Mouse (Mus musculus): ENCODE results near the gene Tbcel. TPM values are rescaled to one million over a fixed set of nuclear protein-coding genes. Genes with fewer than 3 reads are reported as not detected.

Tbcel gene
- 10 to 100 TPM; 56.8 to 57.7 TPM for total RNA-seq (2021)
- long read RNA-seq, experiment 1, full-length matches to known transcripts: 9 of 17 reads
- long read RNA-seq, experiment 1, partial matches to known transcripts: 0 of 17 reads
- long read RNA-seq, experiment 1, other reads (novel, unspliced or antisense): 8 of 17 reads
- long read RNA-seq, experiment 2, full-length matches to known transcripts: 9 of 21 reads
- long read RNA-seq, experiment 2, partial matches to known transcripts: 1 of 21 reads
- long read RNA-seq, experiment 2, other reads (novel, unspliced or antisense): 11 of 21 reads

DNA sequence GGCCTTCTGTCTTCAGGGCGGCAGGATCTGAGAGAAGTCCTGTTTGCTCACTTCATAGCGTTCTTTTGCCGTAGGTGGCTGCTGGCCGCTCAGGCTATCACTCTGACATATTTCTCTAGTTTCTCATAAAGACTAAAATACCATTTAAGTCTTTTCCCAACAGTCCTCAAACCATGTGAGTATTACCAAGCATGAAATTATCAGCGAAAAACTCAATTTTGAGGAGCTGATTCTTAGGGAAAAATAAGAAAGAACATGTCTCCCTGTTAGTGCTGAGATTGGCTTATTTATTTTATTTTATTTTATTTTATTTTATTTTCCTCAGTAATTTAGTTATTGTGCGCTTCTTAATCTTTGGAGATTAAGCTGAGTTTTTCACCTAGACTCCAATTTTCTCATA lies at the start of gene Tbcel:
Gene Tbcel, minus strand, starts transcription at position 101 of the 400 bp plus-strand sequence.
- DNase-seq (ENCODE audit: low spot score in 2 of 2): no peak

GRCm38 (mm10) chr9:42555186-42555585 lies 47.6 kb upstream of the Tbcel start:
- DNase-seq (ENCODE audit: low spot score in 2 of 2): no peak

DNA sequence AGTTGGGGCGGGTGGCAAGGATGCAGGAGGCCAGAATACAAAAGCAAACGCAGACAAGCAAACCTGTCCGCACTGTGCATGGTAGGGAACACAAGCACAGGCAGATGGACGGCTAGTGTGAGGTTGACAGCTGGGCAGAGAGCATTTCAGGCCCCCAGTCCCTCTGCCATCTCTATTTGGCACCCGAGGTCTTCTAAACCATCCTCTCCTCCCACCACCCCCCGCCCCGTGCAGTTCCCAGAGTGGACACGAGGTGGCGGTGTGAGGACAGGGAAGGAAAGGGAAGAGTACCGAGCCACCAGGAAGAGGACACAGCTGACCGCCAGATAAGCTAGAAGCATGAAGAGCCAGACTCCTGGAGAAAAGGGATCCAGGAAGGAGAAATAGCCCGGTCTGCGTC lies 42.5 kb upstream of the Tbcel start:
- DNase-seq (ENCODE audit: low spot score in 2 of 2): peak; percentile 91 to 92

DNA sequence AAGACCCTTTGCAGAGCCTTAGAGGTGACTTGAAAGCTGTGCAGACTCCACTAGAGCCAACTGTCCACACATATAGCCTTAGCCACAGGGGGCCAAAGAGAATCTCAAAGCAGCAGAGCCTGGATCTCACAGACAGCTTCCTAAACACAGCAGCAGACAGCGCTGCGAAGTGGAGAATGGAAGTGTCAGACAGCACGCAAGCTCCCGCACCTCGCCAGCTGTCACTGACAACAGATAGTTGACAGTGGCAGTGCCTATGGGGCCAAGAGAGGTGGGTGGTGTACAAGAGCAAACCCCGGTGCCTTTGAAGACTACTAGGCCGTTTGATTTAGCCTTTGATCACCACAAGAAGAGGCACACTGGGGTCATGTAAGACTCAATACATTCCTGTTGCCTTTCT lies 41.4 kb upstream of the Tbcel start:
- DNase-seq (ENCODE audit: low spot score in 2 of 2): no peak

DNA sequence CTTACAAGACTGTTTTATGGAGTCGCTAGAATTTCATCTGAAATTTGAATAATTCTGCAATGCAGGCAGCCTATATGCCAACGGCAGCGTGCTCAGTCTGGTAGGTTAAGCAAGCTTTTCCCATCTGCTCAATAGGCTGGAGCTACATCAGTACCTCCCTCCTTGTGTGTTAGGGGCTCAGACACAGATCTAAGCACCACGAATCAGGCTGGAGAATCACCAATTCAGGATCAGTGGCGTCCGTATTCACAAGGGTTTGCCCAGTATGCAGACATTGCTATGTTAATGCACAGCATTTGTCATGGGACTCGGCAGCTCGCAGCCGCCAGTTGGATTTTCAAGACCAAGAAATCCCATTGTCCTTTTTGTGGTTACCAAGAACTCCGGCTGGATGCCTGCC lies 36.9 kb upstream of the Tbcel start:
- peak in 1 of 2 experiments; percentile 33 for DNase-seq (ENCODE audit: low spot score in 2 of 2)

DNA sequence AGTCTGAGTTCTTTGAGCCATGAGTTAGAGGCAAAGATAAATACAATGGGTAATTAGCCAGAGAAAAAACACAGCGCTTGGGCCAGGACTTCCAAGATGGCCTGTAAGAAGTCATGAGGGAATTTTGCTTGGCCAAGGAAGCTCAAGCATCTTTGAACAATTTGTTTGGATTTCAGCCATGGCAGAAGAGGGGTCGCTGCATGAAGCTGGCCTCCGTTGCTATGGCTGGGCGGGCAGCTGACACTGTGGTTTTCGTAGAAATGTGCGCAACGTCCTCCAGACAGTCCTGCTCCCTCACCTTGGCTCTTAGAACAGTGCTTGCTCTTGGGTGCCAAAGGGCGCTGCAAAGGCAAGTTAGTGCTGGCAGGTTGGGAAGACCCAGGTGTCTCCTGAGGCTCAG lies 25.9 kb upstream of the Tbcel start:
- DNase-seq (ENCODE audit: low spot score in 2 of 2): no peak

- DNase-seq (ENCODE audit: low spot score in 2 of 2): no peak
Observed at GRCm38 (mm10) chr9:42533041-42533440, 25.4 kb upstream of the Tbcel start.

DNA sequence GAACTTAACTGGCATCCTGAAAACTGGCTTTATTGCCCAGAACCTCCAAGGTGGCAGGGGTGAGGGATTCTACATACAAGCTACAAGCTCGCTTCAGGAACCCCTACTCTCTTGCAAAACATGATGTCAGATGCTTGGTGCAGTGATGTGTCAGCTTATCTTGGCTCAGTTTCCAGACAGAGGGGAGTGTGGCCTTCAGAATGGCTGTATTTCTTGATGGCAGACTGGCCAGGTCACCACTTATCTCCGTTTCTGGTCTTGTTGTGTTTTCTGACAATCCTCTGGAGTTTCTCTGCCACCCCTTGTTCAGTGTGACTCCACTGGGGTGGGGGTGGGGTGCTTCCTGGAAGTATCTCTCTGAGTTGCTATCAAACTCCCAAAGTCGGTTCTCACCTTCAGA lies 24.3 kb upstream of the Tbcel start:
- DNase-seq (ENCODE audit: low spot score in 2 of 2): no peak

DNA sequence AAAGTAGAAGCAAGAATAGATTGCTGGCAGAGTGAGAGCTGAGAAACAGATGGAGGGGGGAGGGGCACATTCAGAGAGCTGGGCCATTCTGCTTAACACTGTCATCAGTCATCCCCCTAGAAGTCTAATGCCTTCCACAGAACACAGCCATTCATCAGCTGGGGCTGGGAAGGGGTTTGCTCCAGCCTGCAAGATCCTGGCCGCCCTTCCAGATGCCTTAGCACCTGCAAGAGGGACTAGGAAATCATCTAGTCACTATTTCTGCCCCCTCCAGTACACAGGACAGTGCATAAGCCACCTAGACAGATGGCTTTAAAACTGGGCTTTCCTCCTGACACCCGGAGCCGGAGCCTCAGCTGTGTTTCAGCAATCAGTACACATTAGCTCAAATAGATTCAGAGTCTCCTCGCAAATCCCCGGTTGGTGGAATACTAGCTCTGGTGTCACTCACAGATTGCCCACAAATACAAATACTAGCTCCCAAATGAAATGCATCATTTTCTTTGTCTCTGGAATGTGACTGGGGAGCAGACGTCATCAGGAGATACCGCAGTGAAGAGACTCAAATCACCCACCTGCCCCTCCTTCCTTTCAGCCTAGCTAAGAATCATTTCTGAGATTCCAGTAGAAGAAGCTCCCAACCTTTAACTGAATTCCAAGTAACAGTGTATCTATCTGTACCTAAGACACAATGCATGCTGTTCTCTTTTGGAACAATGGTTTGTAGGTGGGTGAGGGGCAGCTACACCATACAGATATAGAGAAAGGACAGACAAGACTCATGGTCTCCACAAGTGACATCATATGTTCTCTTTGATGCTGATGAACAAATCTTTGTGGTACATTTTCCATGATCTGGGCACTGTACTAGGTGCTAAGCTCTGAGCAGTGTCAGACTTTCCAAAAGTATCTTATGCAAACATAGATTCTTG lies 22.9 kb upstream of the Tbcel start:
- DNase-seq (ENCODE audit: low spot score in 2 of 2): peak; percentile 61 to 80

- DNase-seq (ENCODE audit: low spot score in 2 of 2): peak; percentile 77 to 79
Observed at GRCm38 (mm10) chr9:42520587-42521084, 13.0 kb upstream of the Tbcel start.

DNA sequence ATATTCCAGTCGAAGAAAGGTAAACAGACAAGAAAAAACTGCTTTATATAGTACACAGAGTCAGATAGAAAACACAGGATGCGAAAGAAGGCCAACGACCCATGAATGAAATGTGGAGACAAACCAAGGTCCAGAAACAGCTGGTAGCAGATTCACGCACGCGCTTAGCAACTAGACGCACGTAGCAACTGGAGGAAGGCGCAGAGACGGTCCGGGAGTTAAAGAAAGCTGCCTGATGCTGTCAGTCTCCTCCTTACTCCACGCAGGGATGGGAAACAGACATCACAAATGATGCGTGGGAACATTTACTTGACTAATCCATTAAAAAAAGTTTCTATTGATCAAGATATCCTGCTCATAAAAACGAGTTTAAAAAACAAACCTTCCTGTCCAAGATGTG lies 10.6 kb upstream of the Tbcel start:
- DNase-seq (ENCODE audit: low spot score in 2 of 2): no peak

DNA sequence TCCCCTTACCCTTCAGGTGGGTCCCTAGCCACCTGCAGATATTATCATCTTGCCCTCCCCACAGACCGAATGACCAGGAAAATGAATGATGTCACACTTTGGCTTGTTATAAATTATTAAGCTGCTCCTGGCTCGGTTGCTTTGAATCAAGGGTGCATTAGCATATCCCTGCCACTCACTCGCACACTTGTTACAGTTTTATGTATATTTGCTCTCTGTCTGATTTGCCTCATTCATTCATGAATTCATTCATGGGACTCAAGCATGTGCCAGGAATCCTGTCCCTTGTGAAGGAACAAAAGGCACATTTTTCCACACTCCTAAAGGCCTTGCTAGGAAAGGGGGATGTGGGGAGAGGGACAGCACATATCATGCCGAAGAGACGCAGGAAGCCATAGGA lies 5.5 kb upstream of the Tbcel start:
- no peak for DNase-seq (ENCODE audit: low spot score in 2 of 2)

DNA sequence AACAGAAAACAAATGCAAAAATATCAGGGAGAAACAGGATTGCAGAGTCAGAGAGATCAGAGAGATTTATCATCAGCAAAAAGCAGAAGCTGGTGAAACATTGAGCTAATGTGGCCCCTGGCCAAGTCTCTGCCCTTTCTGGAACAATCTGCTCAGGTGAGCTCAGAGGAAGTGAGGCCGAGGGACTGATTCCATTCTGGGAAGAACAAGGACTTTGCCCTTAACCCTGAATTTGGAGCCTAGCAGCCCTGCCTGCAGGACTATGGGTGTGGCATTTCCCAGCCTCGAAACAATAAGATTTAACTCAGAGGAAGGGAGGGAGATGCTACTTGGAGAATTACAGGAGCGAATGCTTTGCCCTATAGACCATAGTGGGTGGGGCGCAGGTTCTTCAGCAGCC lies 4.7 kb upstream of the Tbcel start:
- no peak for DNase-seq (ENCODE audit: low spot score in 2 of 2)

GRCm38 (mm10) chr9:42508235-42508634 lies 626 bp upstream of the Tbcel start:
- DNase-seq (ENCODE audit: low spot score in 2 of 2): no peak

- no peak for DNase-seq (ENCODE audit: low spot score in 2 of 2)
Observed at GRCm38 (mm10) chr9:42507022-42507421, 587 bp downstream of the Tbcel start.

DNA sequence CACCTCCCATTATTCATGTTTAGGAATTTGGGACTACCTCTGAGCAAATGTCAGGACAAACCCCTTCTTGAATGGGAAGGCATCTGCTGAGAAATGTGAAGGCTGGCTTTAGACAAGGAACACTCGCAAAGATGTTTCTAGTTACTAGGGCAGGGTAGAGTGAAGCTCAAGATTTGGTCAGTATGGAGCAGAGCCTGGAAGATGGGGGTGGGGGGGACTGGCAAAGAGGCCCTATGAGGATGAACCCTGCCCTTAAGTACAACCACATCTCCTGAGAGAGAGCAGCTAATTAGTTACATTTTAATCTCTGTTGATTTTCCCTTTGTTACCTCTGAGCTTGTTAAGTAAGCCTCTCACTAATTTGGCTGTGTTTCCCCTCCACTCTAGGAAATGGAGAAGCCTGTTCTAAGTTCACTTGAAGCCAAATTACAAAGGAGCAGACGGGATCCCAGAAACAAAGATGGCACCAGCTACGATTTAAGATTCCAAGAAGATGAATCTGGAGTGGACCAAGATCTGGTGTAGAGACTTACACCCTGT lies 2.6 kb downstream of the Tbcel start:
- DNase-seq (ENCODE audit: low spot score in 2 of 2): no peak

- DNase-seq (ENCODE audit: low spot score in 2 of 2): no peak
Observed at GRCm38 (mm10) chr9:42504559-42504958, 3.0 kb downstream of the Tbcel start.

GRCm38 (mm10) chr9:42503709-42504108 lies 3.9 kb downstream of the Tbcel start:
- DNase-seq (ENCODE audit: low spot score in 2 of 2): no peak

- DNase-seq (ENCODE audit: low spot score in 2 of 2): no peak
Observed at GRCm38 (mm10) chr9:42496296-42496695, 11.3 kb downstream of the Tbcel start.

GRCm38 (mm10) chr9:42491780-42492179 lies 15.8 kb downstream of the Tbcel start:
- DNase-seq (ENCODE audit: low spot score in 2 of 2): peak; percentile 55 to 90

- peak in 1 of 2 experiments; percentile 70 for DNase-seq (ENCODE audit: low spot score in 2 of 2)
Observed at GRCm38 (mm10) chr9:42490589-42491382, 16.8 kb downstream of the Tbcel start.
